Mouse (Mus musculus): ENCODE data around the gene Wfdc21. TPM values are rescaled to one million over a fixed set of nuclear protein-coding genes. Genes with fewer than 3 reads are reported as not detected.

Wfdc21 gene
- polyA plus RNA-seq, 2 experiments: not detected

GRCm38 (mm10) chr11:83796112-83796511, 49.4 kb downstream of the Wfdc21 start:
- 75% methylated on average over 6 of the region's 6 CpGs for WGBS
- TF ChIP-seq POLR2A (IDR thresholded peaks at IDR 0.05; ENCODE audit: borderline replicate concordance, extremely low read depth, insufficient read depth, insufficient read length): no peak
- Histone ChIP-seq H3K36me3 (ENCODE audit: control insufficient read depth, insufficient read depth, low read length) (no peaks in the 10 kb centered on the region), H3K27me3 (ENCODE audit: control insufficient read depth, insufficient read depth, low read length) (no peaks in the 10 kb centered on the region), H3K4me2 (replicated peaks; ENCODE audit: low read depth, low read length, severe bottlenecking) (no peak overlapping the region), H3K4me1 (ENCODE audit: control insufficient read depth, insufficient read depth, low read length) (no peaks in the 10 kb centered on the region), H3K27ac (replicated peaks; ENCODE audit: low read depth, low read length) (no peak overlapping the region), H3K9me3 (ENCODE audit: control insufficient read depth, low read length) (no peaks in the 10 kb centered on the region), H3K4me3 (replicated peaks; ENCODE audit: low read length) (no peak overlapping the region), H3K9ac (ENCODE audit: low read depth, low read length, severe bottlenecking) (no peak overlapping the region)
- DNase-seq (ENCODE audit: low spot score) (no peak), ATAC-seq (ENCODE audit: low FRiP score, low read depth) (no peak)

- Histone ChIP-seq H3K4me1 (ENCODE audit: control insufficient read depth, insufficient read depth, low read length) (no peaks in the 10 kb centered on the region), H3K4me3 (replicated peaks; ENCODE audit: low read length) (no peak overlapping the region), H3K4me2 (replicated peaks; ENCODE audit: low read depth, low read length, severe bottlenecking) (no peak overlapping the region), H3K36me3 (ENCODE audit: control insufficient read depth, insufficient read depth, low read length) (no peaks in the 10 kb centered on the region), H3K27ac (replicated peaks; ENCODE audit: low read depth, low read length) (no peak overlapping the region), H3K27me3 (ENCODE audit: control insufficient read depth, insufficient read depth, low read length) (no peaks in the 10 kb centered on the region), H3K9me3 (ENCODE audit: control insufficient read depth, low read length) (no peaks in the 10 kb centered on the region), H3K9ac (ENCODE audit: low read depth, low read length, severe bottlenecking) (no peak overlapping the region)
- DNase-seq (ENCODE audit: low spot score) (no peak), ATAC-seq (ENCODE audit: low FRiP score, low read depth) (no peak)
- WGBS: 82% methylated on average over 10 of the region's 10 CpGs
- no peak for TF ChIP-seq POLR2A (IDR thresholded peaks at IDR 0.05; ENCODE audit: borderline replicate concordance, extremely low read depth, insufficient read depth, insufficient read length)
Observed at GRCm38 (mm10) chr11:83796980-83797608, 50.4 kb downstream of the Wfdc21 start.

DNA sequence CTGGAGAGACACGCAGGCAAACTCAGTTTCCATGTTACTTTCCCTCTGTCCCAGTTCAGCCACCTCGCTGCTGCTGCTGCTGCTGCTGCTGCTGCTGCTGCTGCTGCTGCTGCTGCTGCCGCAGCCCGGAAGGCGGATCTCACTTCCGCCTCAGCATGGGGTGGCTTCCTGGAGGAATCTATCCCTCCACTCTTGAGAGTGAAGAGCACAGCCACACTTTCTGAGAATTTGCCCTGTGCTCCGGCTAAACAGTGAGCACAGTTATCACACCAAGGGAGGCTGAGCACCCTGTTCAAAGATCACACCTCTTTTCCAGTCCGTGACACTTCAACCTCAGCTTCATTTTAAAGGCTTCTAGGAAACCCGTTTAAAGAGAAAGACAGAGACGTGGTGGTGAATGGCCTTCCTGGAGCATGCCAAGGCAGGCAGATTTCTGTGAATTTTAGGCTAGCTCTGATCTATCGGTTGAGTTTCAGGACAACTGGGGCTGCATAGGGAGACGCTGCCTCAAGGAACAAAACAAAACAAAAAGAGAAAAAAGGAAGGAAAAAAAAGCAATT, 53.2 kb downstream of the Wfdc21 start:
- DNase-seq (ENCODE audit: low spot score) (no peak), ATAC-seq (ENCODE audit: low FRiP score, low read depth) (no peak)
- H3K4me3 ChIP-seq (replicated peaks; ENCODE audit: low read length): no peak overlapping the region
- no peaks in the 10 kb centered on the region for H3K9me3 ChIP-seq (ENCODE audit: control insufficient read depth, low read length)
- 69% methylated on average over 12 of the region's 12 CpGs for WGBS
- TF ChIP-seq POLR2A (IDR thresholded peaks at IDR 0.05; ENCODE audit: borderline replicate concordance, extremely low read depth, insufficient read depth, insufficient read length): no peak
- no peak overlapping the region for H3K9ac ChIP-seq (ENCODE audit: low read depth, low read length, severe bottlenecking)
- H3K36me3 ChIP-seq (ENCODE audit: control insufficient read depth, insufficient read depth, low read length): no peaks in the 10 kb centered on the region
- H3K4me1 ChIP-seq (ENCODE audit: control insufficient read depth, insufficient read depth, low read length): no peaks in the 10 kb centered on the region
- no peak overlapping the region for H3K4me2 ChIP-seq (replicated peaks; ENCODE audit: low read depth, low read length, severe bottlenecking)
- no peak overlapping the region for H3K27ac ChIP-seq (replicated peaks; ENCODE audit: low read depth, low read length)
- no peaks in the 10 kb centered on the region for H3K27me3 ChIP-seq (ENCODE audit: control insufficient read depth, insufficient read depth, low read length)

GRCm38 (mm10) chr11:83802166-83802565, 55.4 kb downstream of the Wfdc21 start:
- Histone ChIP-seq H3K9ac (ENCODE audit: low read depth, low read length, severe bottlenecking) (no peak overlapping the region), H3K27ac (replicated peaks; ENCODE audit: low read depth, low read length) (no peak overlapping the region), H3K4me3 (replicated peaks; ENCODE audit: low read length) (no peak overlapping the region), H3K27me3 (ENCODE audit: control insufficient read depth, insufficient read depth, low read length) (no peaks in the 10 kb centered on the region), H3K4me1 (ENCODE audit: control insufficient read depth, insufficient read depth, low read length) (no peaks in the 10 kb centered on the region), H3K9me3 (ENCODE audit: control insufficient read depth, low read length) (no peaks in the 10 kb centered on the region), H3K36me3 (ENCODE audit: control insufficient read depth, insufficient read depth, low read length) (no peaks in the 10 kb centered on the region), H3K4me2 (replicated peaks; ENCODE audit: low read depth, low read length, severe bottlenecking) (no peak overlapping the region)
- peak; percentile 44 for DNase-seq (ENCODE audit: low spot score)
- ATAC-seq (ENCODE audit: low FRiP score, low read depth): no peak
- TF ChIP-seq POLR2A (IDR thresholded peaks at IDR 0.05; ENCODE audit: borderline replicate concordance, extremely low read depth, insufficient read depth, insufficient read length): no peak
- WGBS: 65% methylated on average over 8 of the region's 8 CpGs

Other genes with a start within 250 kb of the Wfdc21 start
- gene Heatr9, start 224.8 kb upstream of the Wfdc21 start, polyA plus RNA-seq (2012; rRNA removed): not detected in 2 replicates
- not detected in 2 replicates for gene Heatr9, start 224.8 kb upstream of the Wfdc21 start, polyA plus RNA-seq (2014; fragmentation: Nextera tagmentation; extraction: Ambion mirVana)
- gene Ccl5, start 216.4 kb upstream of the Wfdc21 start, polyA plus RNA-seq (2012; rRNA removed): 0.48 and 0.81 TPM in 2 replicates
- gene Ccl5, start 216.4 kb upstream of the Wfdc21 start, polyA plus RNA-seq (2014; fragmentation: Nextera tagmentation; extraction: Ambion mirVana): 0.70 and 0.81 TPM in 2 replicates
- 3.0 and 4.2 TPM in 2 replicates for gene Ccl9, start 168.3 kb upstream of the Wfdc21 start, polyA plus RNA-seq (2012; rRNA removed)
- gene Ccl9, start 168.3 kb upstream of the Wfdc21 start, polyA plus RNA-seq (2014; fragmentation: Nextera tagmentation; extraction: Ambion mirVana): 6.8 and 7.3 TPM in 2 replicates
- gene Ccl6, start 153.9 kb upstream of the Wfdc21 start, polyA plus RNA-seq (2012; rRNA removed): 1.5 and 2.0 TPM in 2 replicates
- gene Ccl6, start 153.9 kb upstream of the Wfdc21 start, polyA plus RNA-seq (2014; fragmentation: Nextera tagmentation; extraction: Ambion mirVana): 5.0 and 6.5 TPM in 2 replicates
- gene Rpl9-ps1, start 101.3 kb upstream of the Wfdc21 start, polyA plus RNA-seq (2012; rRNA removed): not detected in 2 replicates
- gene Rpl9-ps1, start 101.3 kb upstream of the Wfdc21 start, polyA plus RNA-seq (2014; fragmentation: Nextera tagmentation; extraction: Ambion mirVana): not detected in 2 replicates
- gene Ccl3, start 97.6 kb upstream of the Wfdc21 start, polyA plus RNA-seq (2012; rRNA removed): 1.9 and 3.5 TPM in 2 replicates
- 1.4 and 2.3 TPM in 2 replicates for gene Ccl3, start 97.6 kb upstream of the Wfdc21 start, polyA plus RNA-seq (2014; fragmentation: Nextera tagmentation; extraction: Ambion mirVana)
- gene Ccl4, start 84.4 kb upstream of the Wfdc21 start, polyA plus RNA-seq (2012; rRNA removed): 0.80 and 0.88 TPM in 2 replicates
- gene Ccl4, start 84.4 kb upstream of the Wfdc21 start, polyA plus RNA-seq (2014; fragmentation: Nextera tagmentation; extraction: Ambion mirVana): 1.0 and 1.2 TPM in 2 replicates
- gene Wfdc17, start 42.9 kb upstream of the Wfdc21 start, polyA plus RNA-seq (2012; rRNA removed): 1.2 and 1.3 TPM in 2 replicates
- 3.0 and 3.2 TPM in 2 replicates for gene Wfdc17, start 42.9 kb upstream of the Wfdc21 start, polyA plus RNA-seq (2014; fragmentation: Nextera tagmentation; extraction: Ambion mirVana)
- 0.24 and 0.35 TPM in 2 replicates for gene Wfdc18, start 37.9 kb upstream of the Wfdc21 start, polyA plus RNA-seq (2012; rRNA removed)
- 0.40 and 0.43 TPM in 2 replicates for gene Wfdc18, start 37.9 kb upstream of the Wfdc21 start, polyA plus RNA-seq (2014; fragmentation: Nextera tagmentation; extraction: Ambion mirVana)
- gene Heatr6, start 6.8 kb downstream of the Wfdc21 start, polyA plus RNA-seq (2012; rRNA removed): 22.5 and 27.5 TPM in 2 replicates
- gene Heatr6, start 6.8 kb downstream of the Wfdc21 start, polyA plus RNA-seq (2014; fragmentation: Nextera tagmentation; extraction: Ambion mirVana): 26.0 and 29.5 TPM in 2 replicates
- 0.04 TPM in 1 of 2 replicates, not detected in the other for gene Hnf1b, start 103.1 kb downstream of the Wfdc21 start, polyA plus RNA-seq (2012; rRNA removed)
- gene Hnf1b, start 103.1 kb downstream of the Wfdc21 start, polyA plus RNA-seq (2014; fragmentation: Nextera tagmentation; extraction: Ambion mirVana): 0.08 TPM in 1 of 2 replicates, not detected in the other
- 18.1 and 22.8 TPM in 2 replicates for gene Ddx52, start 195.1 kb downstream of the Wfdc21 start, polyA plus RNA-seq (2012; rRNA removed)
- 34.2 and 36.1 TPM in 2 replicates for gene Ddx52, start 195.1 kb downstream of the Wfdc21 start, polyA plus RNA-seq (2014; fragmentation: Nextera tagmentation; extraction: Ambion mirVana)
- 13.0 and 14.4 TPM in 2 replicates for gene Synrg, start 217.5 kb downstream of the Wfdc21 start, polyA plus RNA-seq (2012; rRNA removed)
- 9.4 and 10.8 TPM in 2 replicates for gene Synrg, start 217.5 kb downstream of the Wfdc21 start, polyA plus RNA-seq (2014; fragmentation: Nextera tagmentation; extraction: Ambion mirVana)